19 mouse cellular contexts compared by ENCODE assay signal in genomic region chr9:116361092-116361491, GRCm38 (mm10).
DNase-seq lines count a peak whose midpoint lies in the region; ATAC-seq and TF ChIP-seq lines count a peak whose summit lies in the region.
"Had no signal": no experiment of that assay in that cellular context is flagged by ENCODE, and none has a peak within 500 bp of the region (broad histone marks: within the 10 kb centered on the region; RNA-seq: fewer than 3 reads in every experiment).

No protein-coding gene starts in this region.

- ATAC-seq in midbrain, postnatal 0 days (ENCODE audit: low FRiP score) = no peak
- no peak for ATAC-seq in midbrain, embryonic 16.5 days
- ATAC-seq in granulocyte monocyte progenitor cell, adult 5-6 weeks (replicated peaks; ENCODE audit: poor library complexity, severe bottlenecking) = peak; percentile 41; the same call in 1 of the 2 replicates
- ATAC-seq in megakaryocyte progenitor cell, adult 5-6 weeks (replicated peaks; ENCODE audit: poor library complexity) = peak; percentile 62
- no peak for ATAC-seq in heart, embryonic 11.5 days (replicated peaks; ENCODE audit: insufficient number of reproducible peaks, low FRiP score, low TSS enrichment)
- ATAC-seq: forebrain, embryonic 13.5 days; forebrain, embryonic 15.5 days had no signal

- H3K4me1 ChIP-seq in midbrain, postnatal 0 days (ENCODE audit: insufficient read depth, low read length) = no peaks in the 10 kb centered on the region
- H3K4me1 ChIP-seq in midbrain, embryonic 16.5 days (ENCODE audit: control insufficient read depth, insufficient read depth, low read length) = no peaks in the 10 kb centered on the region
- no peaks in the 10 kb centered on the region for H3K4me1 ChIP-seq in heart, embryonic 11.5 days (ENCODE audit: control insufficient read depth, insufficient read depth, low read length)
- H3K4me1 ChIP-seq: embryonic facial prominence, embryonic 10.5 days; forebrain, embryonic 13.5 days; forebrain, embryonic 15.5 days had no signal

- DNase-seq in midbrain, postnatal 0 days (ENCODE audit: low spot score) = no peak
- DNase-seq in right cerebral cortex, adult 2 months (ENCODE audit: low spot score in 2 of 2) = no peak
- DNase-seq: adrenal gland, adult 2 months; adrenal gland, postnatal 10 days; adrenal gland, postnatal 25 days; cerebellum, adult 11 months; cerebellum, adult 18-20 months; cerebellum, adult 8-10 months; cerebellum, adult 9-11 months; cerebellum, postnatal 14 days; cerebellum, postnatal 36 days had no signal

- H3K4me2 ChIP-seq in midbrain, postnatal 0 days (ENCODE audit: low read depth, low read length, poor library complexity, severe bottlenecking) = no peak overlapping the region
- no peak overlapping the region for H3K4me2 ChIP-seq in midbrain, embryonic 16.5 days (ENCODE audit: low read length)
- no peak overlapping the region for H3K4me2 ChIP-seq in heart, embryonic 11.5 days
- H3K4me2 ChIP-seq: embryonic facial prominence, embryonic 12.5 days; forebrain, embryonic 13.5 days; forebrain, embryonic 15.5 days had no signal

- TF ChIP-seq CTCF in midbrain, postnatal 0 days (IDR thresholded peaks at IDR 0.05) = peak; percentile 10; the same call in 1 of the 2 replicates

- H3K27me3 ChIP-seq in midbrain, postnatal 0 days (ENCODE audit: insufficient read depth, low read length) = no peaks in the 10 kb centered on the region
- H3K27me3 ChIP-seq in midbrain, embryonic 16.5 days (ENCODE audit: control insufficient read depth, insufficient read depth, low read depth, low read length) = no peaks in the 10 kb centered on the region
- no peaks in the 10 kb centered on the region for H3K27me3 ChIP-seq in heart, embryonic 11.5 days (ENCODE audit: control insufficient read depth, insufficient read depth, low read length)
- H3K27me3 ChIP-seq: embryonic facial prominence, embryonic 12.5 days; forebrain, embryonic 13.5 days; forebrain, embryonic 15.5 days had no signal

- no peak overlapping the region for H3K4me3 ChIP-seq in midbrain, postnatal 0 days (ENCODE audit: low read depth, low read length)
- no peak overlapping the region for H3K4me3 ChIP-seq in midbrain, embryonic 16.5 days (ENCODE audit: low read depth, low read length)
- H3K4me3 ChIP-seq in heart, embryonic 11.5 days (ENCODE audit: low read depth, low read length) = no peak overlapping the region
- H3K4me3 ChIP-seq: embryonic facial prominence, embryonic 10.5 days; embryonic facial prominence, embryonic 12.5 days; forebrain, embryonic 13.5 days; forebrain, embryonic 15.5 days had no signal

- 72% methylated on average over 3 of the region's 3 CpGs for WGBS in midbrain, postnatal 0 days
- WGBS in midbrain, embryonic 16.5 days = 73% methylated on average over 3 of the region's 3 CpGs
- 63% methylated on average over 3 of the region's 3 CpGs for WGBS in heart, embryonic 11.5 days (ENCODE audit: insufficient replicate concordance)

- H3K36me3 ChIP-seq in midbrain, postnatal 0 days (ENCODE audit: insufficient read depth, low read length) = no peaks in the 10 kb centered on the region
- no peaks in the 10 kb centered on the region for H3K36me3 ChIP-seq in midbrain, embryonic 16.5 days (ENCODE audit: control insufficient read depth, insufficient read depth, low read length)
- H3K36me3 ChIP-seq in heart, embryonic 11.5 days (ENCODE audit: control insufficient read depth, insufficient read depth, low read length) = no peaks in the 10 kb centered on the region
- H3K36me3 ChIP-seq: embryonic facial prominence, embryonic 10.5 days; embryonic facial prominence, embryonic 12.5 days; forebrain, embryonic 15.5 days had no signal

- no peak overlapping the region for H3K9ac ChIP-seq in midbrain, postnatal 0 days (replicated peaks; ENCODE audit: low read length, poor library complexity, severe bottlenecking)
- no peak overlapping the region for H3K9ac ChIP-seq in midbrain, embryonic 16.5 days (ENCODE audit: low read depth, low read length)
- H3K9ac ChIP-seq in heart, embryonic 11.5 days (ENCODE audit: low read depth, low read length) = no peak overlapping the region
- H3K9ac ChIP-seq: embryonic facial prominence, embryonic 12.5 days; forebrain, embryonic 13.5 days; forebrain, embryonic 15.5 days had no signal

- no peak overlapping the region for H3K27ac ChIP-seq in midbrain, postnatal 0 days (ENCODE audit: low read depth, low read length)
- H3K27ac ChIP-seq in midbrain, embryonic 16.5 days (ENCODE audit: low read length) = no peak overlapping the region
- no peak overlapping the region for H3K27ac ChIP-seq in heart, embryonic 11.5 days (ENCODE audit: low read depth, low read length)
- H3K27ac ChIP-seq: embryonic facial prominence, embryonic 10.5 days; embryonic facial prominence, embryonic 12.5 days; forebrain, embryonic 13.5 days; forebrain, embryonic 15.5 days had no signal

- no peaks in the 10 kb centered on the region for H3K9me3 ChIP-seq in midbrain, postnatal 0 days (ENCODE audit: low read length)
- H3K9me3 ChIP-seq in midbrain, embryonic 16.5 days (replicated peaks; ENCODE audit: control insufficient read depth, low read length, poor library complexity, severe bottlenecking) = peaks cover 4% of the 10 kb centered on the region; the same call in 1 of the 2 replicates
- H3K9me3 ChIP-seq in heart, embryonic 11.5 days (replicated peaks; ENCODE audit: control insufficient read depth, low read length) = no peaks in the 10 kb centered on the region
- H3K9me3 ChIP-seq: embryonic facial prominence, embryonic 10.5 days; forebrain, embryonic 13.5 days; forebrain, embryonic 15.5 days had no signal

Comparison
In these comparisons a context has a peak if more than half of its experiments do, and no peak if none do; other contexts are left out.
1. ATAC-seq: peak in granulocyte monocyte progenitor cell, adult 5-6 weeks (single experiment) and megakaryocyte progenitor cell, adult 5-6 weeks (single experiment); none in midbrain, postnatal 0 days (single experiment), midbrain, embryonic 16.5 days (single experiment) and heart, embryonic 11.5 days (single experiment).